Mouse (Mus musculus): Measurements from ENCODE around the gene Sfrp4. TPM values are rescaled to one million over a fixed set of nuclear protein-coding genes. Genes with fewer than 3 reads are reported as not detected.

Gene Sfrp4
- polyA plus RNA-seq, 1 experiment from 2014 or later: 1.0 TPM

GRCm38 (mm10) chr13:19652405-19652804 is 29.5 kb downstream of the Sfrp4 start:
- 87% methylated on average over 2 of the region's 2 CpGs for WGBS
- no peaks in the 10 kb centered on the region for H3K9me3 ChIP-seq (ENCODE audit: control insufficient read depth, low read length)
- H3K4me3 ChIP-seq (ENCODE audit: low read length): no peak overlapping the region
- H3K4me2 ChIP-seq (replicated peaks; ENCODE audit: low read depth, low read length): no peak overlapping the region
- no peak overlapping the region for H3K27ac ChIP-seq (ENCODE audit: low read depth, low read length)
- H3K27me3 ChIP-seq (ENCODE audit: control insufficient read depth, insufficient read depth, low read length): no peaks in the 10 kb centered on the region
- no peaks in the 10 kb centered on the region for H3K36me3 ChIP-seq (ENCODE audit: control insufficient read depth, insufficient read depth, low read length)
- H3K4me1 ChIP-seq (ENCODE audit: control insufficient read depth, insufficient read depth, low read length): no peaks in the 10 kb centered on the region
- H3K9ac ChIP-seq (ENCODE audit: low read depth, low read length): no peak overlapping the region
- no peak for ATAC-seq (ENCODE audit: low FRiP score, low TSS enrichment)

GRCm38 (mm10) chr13:19668355-19669140 is 45.6 kb downstream of the Sfrp4 start:
- no peaks in the 10 kb centered on the region for H3K9me3 ChIP-seq (ENCODE audit: control insufficient read depth, low read length)
- no peaks in the 10 kb centered on the region for H3K27me3 ChIP-seq (ENCODE audit: control insufficient read depth, insufficient read depth, low read length)
- no peak overlapping the region for H3K4me2 ChIP-seq (replicated peaks; ENCODE audit: low read depth, low read length)
- no peak for ATAC-seq (ENCODE audit: low FRiP score, low TSS enrichment)
- 81% methylated on average over 4 of the region's 4 CpGs for WGBS
- H3K4me1 ChIP-seq (ENCODE audit: control insufficient read depth, insufficient read depth, low read length): no peaks in the 10 kb centered on the region
- H3K4me3 ChIP-seq (ENCODE audit: low read length): no peak overlapping the region
- H3K36me3 ChIP-seq (ENCODE audit: control insufficient read depth, insufficient read depth, low read length): no peaks in the 10 kb centered on the region
- no peak overlapping the region for H3K9ac ChIP-seq (ENCODE audit: low read depth, low read length)
- H3K27ac ChIP-seq (ENCODE audit: low read depth, low read length): no peak overlapping the region

GRCm38 (mm10) chr13:19674025-19674424 is 51.1 kb downstream of the Sfrp4 start:
- Histone ChIP-seq H3K4me3 (ENCODE audit: low read length) (no peak overlapping the region), H3K4me1 (ENCODE audit: control insufficient read depth, insufficient read depth, low read length) (no peaks in the 10 kb centered on the region), H3K9ac (ENCODE audit: low read depth, low read length) (no peak overlapping the region), H3K4me2 (replicated peaks; ENCODE audit: low read depth, low read length) (no peak overlapping the region), H3K27me3 (ENCODE audit: control insufficient read depth, insufficient read depth, low read length) (no peaks in the 10 kb centered on the region), H3K27ac (ENCODE audit: low read depth, low read length) (no peak overlapping the region), H3K36me3 (ENCODE audit: control insufficient read depth, insufficient read depth, low read length) (no peaks in the 10 kb centered on the region), H3K9me3 (ENCODE audit: control insufficient read depth, low read length) (no peaks in the 10 kb centered on the region)
- ATAC-seq (ENCODE audit: low FRiP score, low TSS enrichment): no peak
- WGBS: 91% methylated on average over 3 of the region's 3 CpGs

- no peaks in the 10 kb centered on the region for H3K27me3 ChIP-seq (ENCODE audit: control insufficient read depth, insufficient read depth, low read length)
- H3K4me3 ChIP-seq (ENCODE audit: low read length): no peak overlapping the region
- H3K36me3 ChIP-seq (ENCODE audit: control insufficient read depth, insufficient read depth, low read length): no peaks in the 10 kb centered on the region
- no peak overlapping the region for H3K9ac ChIP-seq (ENCODE audit: low read depth, low read length)
- no peak overlapping the region for H3K27ac ChIP-seq (ENCODE audit: low read depth, low read length)
- H3K4me2 ChIP-seq (replicated peaks; ENCODE audit: low read depth, low read length): no peak overlapping the region
- no peaks in the 10 kb centered on the region for H3K4me1 ChIP-seq (ENCODE audit: control insufficient read depth, insufficient read depth, low read length)
- ATAC-seq (ENCODE audit: low FRiP score, low TSS enrichment): no peak
- H3K9me3 ChIP-seq (ENCODE audit: control insufficient read depth, low read length): no peaks in the 10 kb centered on the region
Measured at GRCm38 (mm10) chr13:19674601-19675000, 51.7 kb downstream of the Sfrp4 start.

Other genes starting within 250 kb of the Sfrp4 start
- 107 and 112 TPM in 2 replicates for gene Stard3nl, start 227.3 kb upstream of the Sfrp4 start, polyA plus RNA-seq (2014; fragmentation: Nextera tagmentation; extraction: Ambion mirVana)
- gene Epdr1, start 3.2 kb upstream of the Sfrp4 start, polyA plus RNA-seq (2014; fragmentation: Nextera tagmentation; extraction: Ambion mirVana): 20.5 and 20.9 TPM in 2 replicates
- not detected in 2 replicates for gene Nme8, start 74.7 kb downstream of the Sfrp4 start, polyA plus RNA-seq (2014; fragmentation: Nextera tagmentation; extraction: Ambion mirVana)
- 0.22 TPM in 1 of 2 replicates, not detected in the other for gene Gpr141, start 201.2 kb downstream of the Sfrp4 start, polyA plus RNA-seq (2014; fragmentation: Nextera tagmentation; extraction: Ambion mirVana)